Mouse (Mus musculus): ENCODE measurements around the gene Srl.
"Not testable (repeated sequence)": the region's sequence is repeated elsewhere in the genome, so short reads cannot be mapped to it uniquely, and the experiment has no call there.

Srl gene

GRCm38 (mm10) chr16:4474040-4474881 lies 67.4 kb downstream of the Srl start:
- not testable (repeated sequence) for DNase-seq (ENCODE audit: low read depth)

GRCm38 (mm10) chr16:4473231-4473630 lies 68.4 kb downstream of the Srl start:
- no peak for DNase-seq (ENCODE audit: low read depth)

- DNase-seq (ENCODE audit: low read depth) = no peak
Observed at GRCm38 (mm10) chr16:4472687-4473086, 68.9 kb downstream of the Srl start.

DNA sequence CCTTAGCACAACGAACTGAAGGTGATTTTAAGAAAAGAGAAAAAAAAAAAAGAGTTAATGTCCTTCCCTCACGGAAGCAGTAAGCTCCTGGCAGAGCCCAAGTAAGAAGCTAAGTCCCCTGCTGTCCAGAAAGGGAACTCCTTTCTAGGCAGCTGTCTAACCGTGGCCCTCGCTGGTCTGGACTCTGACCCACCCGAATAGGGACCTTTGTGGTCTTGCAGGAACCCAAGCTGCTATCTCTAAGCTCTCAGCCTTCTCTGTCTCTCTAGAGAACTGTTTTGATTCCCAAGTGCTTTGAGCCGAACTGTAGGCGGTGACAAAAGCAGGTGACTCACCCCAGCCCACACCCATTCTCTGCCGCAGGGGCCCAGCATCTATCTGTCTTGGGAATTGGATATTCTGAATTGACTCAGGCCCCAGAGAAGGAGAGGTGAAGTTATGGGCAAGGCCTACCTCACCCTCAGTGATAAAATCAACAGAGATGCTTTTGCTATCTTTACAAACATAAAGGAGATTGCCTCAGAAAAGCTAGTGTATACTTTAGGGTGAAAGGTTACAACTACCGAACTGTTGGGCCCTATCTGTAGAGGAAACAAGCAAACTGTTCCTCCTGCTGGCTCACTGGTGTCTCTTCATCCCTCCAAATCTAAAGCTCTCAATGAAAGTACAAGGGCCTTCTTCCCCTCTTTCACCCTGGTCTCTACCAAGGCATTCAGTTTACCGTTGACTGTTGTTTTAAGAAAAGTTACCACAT lies 71.8 kb downstream of the Srl start:
- DNase-seq (ENCODE audit: low read depth) = peak; percentile 33

DNA sequence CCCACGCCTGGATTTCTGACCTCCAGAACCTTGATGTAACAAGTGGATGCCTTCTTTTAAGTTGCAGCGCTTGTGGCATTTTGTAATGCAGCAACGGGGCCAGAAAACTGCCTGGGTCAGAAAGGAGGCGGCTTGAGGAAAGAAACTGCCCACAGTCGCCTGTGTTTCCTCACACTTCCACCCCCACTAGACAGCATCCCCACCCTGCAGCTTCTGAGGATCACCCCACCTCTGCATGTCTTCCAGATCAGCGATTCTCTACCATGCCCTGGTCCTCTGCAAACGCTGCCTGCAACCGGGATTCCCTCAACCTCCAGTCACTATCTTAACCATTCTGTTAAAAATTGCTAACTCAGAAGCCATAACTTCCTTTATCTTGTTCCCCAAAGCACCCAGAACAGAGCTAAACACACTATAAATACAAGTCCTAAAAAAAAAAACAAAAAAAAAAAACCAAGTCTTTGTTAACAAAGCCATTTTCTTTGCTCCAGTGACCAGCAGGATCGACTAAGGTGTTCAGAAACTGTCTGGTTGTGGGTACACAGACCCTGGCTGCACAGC lies 77.0 kb downstream of the Srl start:
- no peak for DNase-seq (ENCODE audit: low read depth)

- no peak for DNase-seq (ENCODE audit: low read depth)
Observed at GRCm38 (mm10) chr16:4457927-4458326, 83.7 kb downstream of the Srl start.

GRCm38 (mm10) chr16:4456391-4456790 lies 85.2 kb downstream of the Srl start:
- DNase-seq (ENCODE audit: low read depth) = no peak

GRCm38 (mm10) chr16:4455693-4456092 lies 85.9 kb downstream of the Srl start:
- DNase-seq (ENCODE audit: low read depth) = no peak

DNA sequence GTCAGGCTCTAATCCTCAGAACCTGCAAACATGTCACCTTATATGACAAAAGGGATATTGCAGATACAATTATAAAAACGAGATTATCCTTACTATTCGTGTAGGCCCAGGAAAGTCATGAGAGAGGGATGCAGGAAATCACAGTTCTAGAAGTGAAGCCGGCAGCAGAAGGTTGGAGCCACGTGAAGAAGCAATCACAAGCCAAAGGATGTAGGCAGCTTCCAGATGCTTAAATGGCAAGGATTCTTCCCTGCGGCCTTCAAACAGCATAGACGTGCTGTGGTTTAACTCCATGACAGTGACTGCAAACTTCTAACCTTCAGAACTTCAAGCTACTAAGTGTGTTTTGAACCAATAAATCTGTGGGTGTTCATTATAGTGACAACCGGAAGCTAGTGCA lies 87.1 kb downstream of the Srl start:
- no peak for DNase-seq (ENCODE audit: low read depth)

DNA sequence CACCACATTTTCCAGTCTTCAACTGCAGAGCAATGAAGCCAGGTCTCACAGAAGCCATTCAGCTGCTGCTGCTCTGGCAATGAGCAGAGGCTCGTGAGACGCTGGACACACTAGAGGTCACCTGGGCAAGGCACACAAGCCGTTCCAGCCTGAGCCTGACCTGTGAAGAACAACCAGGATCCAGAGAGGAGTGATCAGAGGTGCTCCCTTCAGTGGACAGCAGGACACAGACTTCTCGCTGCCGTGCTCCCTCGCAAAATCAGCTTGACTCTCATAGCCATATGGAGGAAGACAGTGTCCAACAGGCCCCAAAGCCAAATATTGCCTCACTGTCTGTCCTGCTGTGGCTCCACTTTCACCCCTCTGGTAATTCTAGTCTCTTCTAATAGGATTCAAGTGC lies 92.2 kb downstream of the Srl start:
- DNase-seq (ENCODE audit: low read depth) = no peak

DNA sequence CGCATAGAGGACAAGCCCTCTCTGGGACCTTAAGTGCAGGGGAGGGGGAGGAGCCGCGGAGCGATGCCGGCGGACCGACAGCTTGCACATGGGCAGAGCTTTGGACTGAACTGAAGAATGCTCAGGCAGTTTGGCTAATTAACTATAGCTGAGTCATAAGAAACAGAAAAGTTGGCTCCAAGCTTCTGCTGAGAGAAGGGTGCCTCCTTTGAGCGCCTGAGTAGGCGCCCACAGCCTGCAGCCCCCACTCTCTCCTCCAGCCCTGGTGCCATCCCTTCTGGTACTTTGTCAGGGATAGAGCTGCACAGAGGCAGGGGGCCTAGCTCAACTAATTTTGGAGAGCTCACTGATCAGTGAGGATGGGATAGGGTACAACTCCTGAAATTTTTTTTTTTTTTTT lies 93.4 kb downstream of the Srl start:
- DNase-seq (ENCODE audit: low read depth) = no peak

GRCm38 (mm10) chr16:4446395-4446794 lies 95.2 kb downstream of the Srl start:
- no peak for DNase-seq (ENCODE audit: low read depth)

- DNase-seq (ENCODE audit: low read depth) = no peak
Observed at GRCm38 (mm10) chr16:4444378-4444777, 97.2 kb downstream of the Srl start.

GRCm38 (mm10) chr16:4439302-4440066 lies 102.1 kb downstream of the Srl start:
- no peak for DNase-seq (ENCODE audit: low read depth)

GRCm38 (mm10) chr16:4436738-4437137 lies 104.9 kb downstream of the Srl start:
- no peak for DNase-seq (ENCODE audit: low read depth)

- DNase-seq (ENCODE audit: low read depth) = no peak
Observed at GRCm38 (mm10) chr16:4435371-4435770, 106.2 kb downstream of the Srl start.

- DNase-seq (ENCODE audit: low read depth) = no peak
Observed at GRCm38 (mm10) chr16:4431841-4432240, 109.8 kb downstream of the Srl start.

DNA sequence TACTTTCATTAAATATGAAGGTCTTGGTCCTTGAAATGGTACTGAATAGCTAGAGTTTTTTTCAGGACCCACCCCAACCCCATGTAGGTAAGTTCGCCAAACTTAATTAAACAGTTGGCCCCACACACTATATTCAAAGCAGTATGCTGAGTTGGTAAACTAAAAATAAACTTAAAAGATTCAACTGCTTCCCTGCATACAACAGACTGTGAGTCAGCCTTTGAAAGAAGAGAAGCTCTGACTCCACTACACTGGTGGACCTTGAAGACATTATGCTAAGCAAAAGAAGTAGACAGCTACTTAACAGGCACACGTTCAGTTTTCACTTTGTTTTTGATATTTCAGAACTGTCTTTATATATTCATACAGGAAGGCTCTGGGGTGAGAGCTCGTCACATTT lies 110.6 kb downstream of the Srl start:
- DNase-seq (ENCODE audit: low read depth) = no peak

DNA sequence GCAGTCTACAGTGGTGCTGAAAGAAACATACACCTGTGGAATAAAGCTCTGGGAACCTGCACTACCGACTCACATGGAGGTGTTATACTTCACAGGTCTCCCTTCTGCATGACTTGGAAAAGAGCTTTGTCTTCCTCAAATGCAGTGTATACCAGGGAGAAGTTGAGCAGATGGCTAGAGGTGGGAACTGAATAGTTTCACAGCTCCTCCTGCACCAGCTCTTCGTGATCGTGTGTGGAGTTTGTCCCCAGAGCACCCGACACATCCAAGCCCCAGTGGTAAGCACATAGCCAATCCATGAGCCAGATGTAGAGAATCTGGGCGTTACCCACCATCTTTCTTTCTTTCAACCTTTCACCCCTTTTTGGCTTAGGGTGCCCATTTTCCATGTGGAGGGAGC lies 111.4 kb downstream of the Srl start:
- DNase-seq (ENCODE audit: low read depth) = no peak
